Comparison of ENCODE assay signal across 19 mouse cellular contexts in genomic region chr6:64490313-64491067, GRCm38 (mm10).
DNase-seq lines count a peak whose midpoint lies in the region; ATAC-seq and TF ChIP-seq lines count a peak whose summit lies in the region.
"Had no signal": no experiment of that assay in that cellular context is flagged by ENCODE, and none has a peak within 500 bp of the region (broad histone marks: within the 10 kb centered on the region; RNA-seq: fewer than 3 reads in every experiment).

No protein-coding gene starts in this region.

- peak overlapping the region; percentile 23; the same call in 1 of the 2 replicates for H3K27ac ChIP-seq in layer of hippocampus, adult 2 months
- H3K27ac ChIP-seq in hindbrain, embryonic 16.5 days (ENCODE audit: low read depth, low read length): no peak overlapping the region
- no peak overlapping the region for H3K27ac ChIP-seq in neural tube, embryonic 13.5 days (replicated peaks)
- H3K27ac ChIP-seq: kidney, postnatal 0 days had no signal

- peak; percentile 1 for DNase-seq in adrenal gland, postnatal 10 days
- DNase-seq in adrenal gland, adult 18-20 months (ENCODE audit: low spot score in 2 of 2): no peak
- peak; percentile 5 to 10 for DNase-seq in layer of hippocampus, adult 2 months (ENCODE audit: low spot score in 2 of 2)
- no peak for DNase-seq in layer of hippocampus, postnatal 25 days (ENCODE audit: extremely low spot score in 1 of 2, low spot score in 1 of 2)
- DNase-seq in cerebellum, adult 8-10 months: no peak
- no peak for DNase-seq in frontal cortex, postnatal 25 days (ENCODE audit: low spot score in 2 of 2)
- DNase-seq: cerebellum, adult 11-12 months; cerebellum, postnatal 36 days; liver; liver, postnatal 0 days; thymus, postnatal 4 days had no signal

- no peak overlapping the region for H3K4me3 ChIP-seq in layer of hippocampus, adult 2 months
- H3K4me3 ChIP-seq in hindbrain, embryonic 16.5 days (ENCODE audit: low read length): no peak overlapping the region
- no peak overlapping the region for H3K4me3 ChIP-seq in neural tube, embryonic 13.5 days
- H3K4me3 ChIP-seq: erythroblast, embryonic 14.5 days; heart, embryonic 12.5 days had no signal

- 64% methylated on average over 4 of the region's 4 CpGs for WGBS in hindbrain, embryonic 16.5 days
- 56% methylated on average over 4 of the region's 4 CpGs for WGBS in neural tube, embryonic 13.5 days

- ATAC-seq in hindbrain, embryonic 16.5 days: peak; percentile 86
- ATAC-seq in neural tube, embryonic 13.5 days (ENCODE audit: low read depth): peak; percentile 69; the same call in 1 of the 2 replicates
- ATAC-seq: CD4-positive, CD25-positive, alpha-beta regulatory T cell, adult 4 months; intestine, embryonic 16.5 days; liver, postnatal 0 days had no signal

- no peak for TF ChIP-seq CTCF in layer of hippocampus, adult 2 months (conservative IDR thresholded peaks at IDR 0.05)

- no peak overlapping the region for H3K4me2 ChIP-seq in hindbrain, embryonic 16.5 days (ENCODE audit: low read length)
- no peak overlapping the region for H3K4me2 ChIP-seq in neural tube, embryonic 13.5 days
- H3K4me2 ChIP-seq: heart, embryonic 12.5 days had no signal

- H3K4me1 ChIP-seq in hindbrain, embryonic 16.5 days (ENCODE audit: control insufficient read depth, insufficient read depth, low read depth, low read length): no peaks in the 10 kb centered on the region
- peaks cover 4% of the 10 kb centered on the region; the same call in 1 of the 2 replicates for H3K4me1 ChIP-seq in neural tube, embryonic 13.5 days (replicated peaks)
- H3K4me1 ChIP-seq: heart, embryonic 12.5 days had no signal

- H3K27me3 ChIP-seq in hindbrain, embryonic 16.5 days (replicated peaks; ENCODE audit: control insufficient read depth, insufficient read depth, low read length): no peaks in the 10 kb centered on the region
- H3K27me3 ChIP-seq in neural tube, embryonic 13.5 days: no peaks in the 10 kb centered on the region
- H3K27me3 ChIP-seq: heart, embryonic 12.5 days had no signal

- H3K9ac ChIP-seq in hindbrain, embryonic 16.5 days (ENCODE audit: low read depth, low read length): no peak overlapping the region
- no peak overlapping the region for H3K9ac ChIP-seq in neural tube, embryonic 13.5 days
- H3K9ac ChIP-seq: heart, embryonic 12.5 days; liver, postnatal 0 days had no signal

- H3K9me3 ChIP-seq in hindbrain, embryonic 16.5 days (ENCODE audit: control insufficient read depth, low read length): no peaks in the 10 kb centered on the region
- no peaks in the 10 kb centered on the region for H3K9me3 ChIP-seq in neural tube, embryonic 13.5 days
- H3K9me3 ChIP-seq: G1E; heart, embryonic 12.5 days had no signal

- H3K36me3 ChIP-seq in hindbrain, embryonic 16.5 days (ENCODE audit: control insufficient read depth, insufficient read depth, low read length): no peaks in the 10 kb centered on the region
- no peaks in the 10 kb centered on the region for H3K36me3 ChIP-seq in neural tube, embryonic 13.5 days
- H3K36me3 ChIP-seq: G1E; heart, embryonic 12.5 days had no signal

Comparison
In these comparisons a context has a peak if more than half of its experiments do, and no peak if none do; other contexts are left out.
1. DNase-seq: peak in adrenal gland, postnatal 10 days (single experiment) and layer of hippocampus, adult 2 months (2 of 2); none in adrenal gland, adult 18-20 months (0 of 2), layer of hippocampus, postnatal 25 days (0 of 2), cerebellum, adult 8-10 months (single experiment) and frontal cortex, postnatal 25 days (0 of 2).